ENCODE assay signal across 29 mouse cellular contexts in genomic region chr11:71299479-71299878, GRCm38 (mm10).
"Had no signal": no experiment of that assay in that cellular context is flagged by ENCODE, and none has a peak within 500 bp of the region (broad histone marks: within the 10 kb centered on the region; RNA-seq: fewer than 3 reads in every experiment).

No protein-coding gene starts in this region.

- H3K4me3 ChIP-seq: embryonic facial prominence, embryonic 12.5 days; embryonic facial prominence, embryonic 13.5 days; embryonic facial prominence, embryonic 15.5 days; erythroblast, embryonic 14.5 days; forebrain, embryonic 10.5 days; forebrain, embryonic 12.5 days; forebrain, embryonic 13.5 days; forebrain, embryonic 15.5 days; gastrocnemius, adult 2 months; heart, adult 2 months had no signal

- H3K9ac ChIP-seq: embryonic facial prominence, embryonic 12.5 days; embryonic facial prominence, embryonic 13.5 days; embryonic facial prominence, embryonic 15.5 days; forebrain, embryonic 12.5 days; forebrain, embryonic 13.5 days; forebrain, embryonic 15.5 days; forebrain, postnatal 0 days had no signal

- H3K9me3 ChIP-seq: embryonic facial prominence, embryonic 12.5 days; embryonic facial prominence, embryonic 13.5 days; embryonic facial prominence, embryonic 15.5 days; forebrain, embryonic 12.5 days; forebrain, embryonic 13.5 days; forebrain, embryonic 15.5 days had no signal

- H3K27ac ChIP-seq: embryonic facial prominence, embryonic 12.5 days; embryonic facial prominence, embryonic 13.5 days; embryonic facial prominence, embryonic 15.5 days; forebrain, embryonic 10.5 days; forebrain, embryonic 12.5 days; forebrain, embryonic 13.5 days; forebrain, embryonic 15.5 days; gastrocnemius, adult 2 months; heart, adult 2 months had no signal

- H3K4me1 ChIP-seq: embryonic facial prominence, embryonic 12.5 days; embryonic facial prominence, embryonic 13.5 days; embryonic facial prominence, embryonic 15.5 days; forebrain, embryonic 10.5 days; forebrain, embryonic 12.5 days; forebrain, embryonic 13.5 days; forebrain, embryonic 15.5 days had no signal

- H3K36me3 ChIP-seq: embryonic facial prominence, embryonic 12.5 days; embryonic facial prominence, embryonic 13.5 days; embryonic facial prominence, embryonic 15.5 days; forebrain, embryonic 10.5 days; forebrain, embryonic 12.5 days; forebrain, embryonic 15.5 days had no signal

- DNase-seq: cerebellum, adult 18-20 months; cerebellum, adult 2 months; cerebellum, adult 8-10 months; cerebellum, adult 9-10 months; cerebellum, adult 9-11 months; cerebellum, postnatal 10 days; cerebellum, postnatal 14 days; cerebellum, postnatal 25 days; cerebellum, postnatal 36 days; embryo, embryonic 11 days; forebrain, postnatal 0 days; gastrocnemius, adult 2 months; gastrocnemius, postnatal 10 days; gastrocnemius, postnatal 14 days; gastrocnemius, postnatal 25 days; gastrocnemius, postnatal 36 days; heart, adult 11 months; heart, adult 18-20 months; heart, adult 2 months had no signal

- H3K27me3 ChIP-seq: embryonic facial prominence, embryonic 12.5 days; embryonic facial prominence, embryonic 13.5 days; embryonic facial prominence, embryonic 15.5 days; forebrain, embryonic 12.5 days; forebrain, embryonic 13.5 days; forebrain, embryonic 15.5 days had no signal

- ATAC-seq: forebrain, embryonic 13.5 days; forebrain, embryonic 14.5 days; forebrain, embryonic 15.5 days; forebrain, embryonic 16.5 days; forebrain, postnatal 0 days had no signal

- H3K4me2 ChIP-seq: embryonic facial prominence, embryonic 12.5 days; embryonic facial prominence, embryonic 13.5 days; embryonic facial prominence, embryonic 15.5 days; forebrain, embryonic 12.5 days; forebrain, embryonic 13.5 days; forebrain, embryonic 15.5 days had no signal
